Mouse (Mus musculus) erythroblast, adult 5-6 weeks (primary cell): ENCODE data around the gene Gm14139. TPM values are rescaled to one million over a fixed set of nuclear protein-coding genes. Genes with fewer than 3 reads are reported as not detected.
"Not testable (repeated sequence)": the region's sequence is repeated elsewhere in the genome, so short reads cannot be mapped to it uniquely, and the experiment has no call there.

Experiments used
- ATAC-seq: replicated peaks from 2 replicates; pipeline ENCODE4 v1.8.0; 2016; ENCODE audit warnings: moderate number of reproducible peaks, mild to moderate bottlenecking, moderate TSS enrichment, inconsistent platforms; ENCODE audit not compliant: poor library complexity, low FRiP score, severe bottlenecking
- total RNA-seq, 2 experiments: library from RNA; stranded (forward) in 1 of 2; stranded (reverse) in 1 of 2; fragments of 150-400 nt in 1 of 2; fragments of 200-764, 138-1000 nt in 1 of 2; gene quantifications; 2 replicates each; pipeline versions ENCODE4 v1.2.3 to v1.2.4; 2015 to 2017; ENCODE audit warnings: low replicate concordance in 2 of 2

Gene Gm14139
- total RNA-seq (2015; ENCODE audit: low replicate concordance) (not detected in 2 replicates), total RNA-seq (2017; ENCODE audit: low replicate concordance) (not detected in 2 replicates)

DNA sequence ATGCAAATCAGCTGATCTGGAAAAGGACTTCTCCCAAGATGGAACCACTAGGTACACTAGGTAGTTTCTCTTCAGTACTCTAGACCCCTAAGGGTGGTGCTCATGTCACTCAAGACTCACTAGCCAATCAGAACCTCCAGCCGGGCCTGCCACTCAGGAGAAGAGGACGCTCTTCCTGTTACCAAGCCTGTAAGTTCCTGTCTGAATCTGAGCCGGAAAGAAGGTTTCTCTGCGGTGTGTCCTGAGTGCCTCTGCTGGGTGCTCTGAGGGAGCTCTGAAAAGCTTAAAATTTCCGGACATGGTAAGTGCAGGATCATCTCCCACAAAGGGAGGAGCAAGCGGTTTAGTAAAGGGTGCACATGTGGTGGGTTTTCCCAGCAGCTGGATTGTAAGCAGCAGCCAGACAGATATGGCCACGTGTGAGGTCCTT lies at the start of gene Gm14139:
Gm14139 (plus strand) TSS at position 186 of the 430 bp plus-strand sequence.
- ATAC-seq: not testable (repeated sequence)

DNA sequence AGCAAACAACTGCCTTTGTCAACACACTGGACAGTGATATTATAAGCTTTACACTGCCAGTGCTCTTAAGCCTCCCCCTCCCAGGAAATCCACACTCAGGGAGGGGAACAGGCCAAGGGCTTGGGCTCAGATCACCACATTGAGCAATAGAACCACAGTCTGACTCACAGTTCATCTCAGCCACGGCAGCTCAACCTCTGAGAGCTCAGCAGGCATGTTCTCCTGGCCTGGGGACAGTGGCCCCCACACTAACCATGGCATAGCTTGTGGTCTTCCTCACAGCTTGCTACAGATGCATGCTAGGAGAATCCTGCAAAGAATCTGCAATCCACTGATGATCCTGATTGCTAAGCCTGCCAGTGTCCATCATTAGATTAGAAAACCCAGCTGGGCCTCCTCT lies 49.6 kb upstream of the Gm14139 start:
- not testable (repeated sequence) for ATAC-seq

DNA sequence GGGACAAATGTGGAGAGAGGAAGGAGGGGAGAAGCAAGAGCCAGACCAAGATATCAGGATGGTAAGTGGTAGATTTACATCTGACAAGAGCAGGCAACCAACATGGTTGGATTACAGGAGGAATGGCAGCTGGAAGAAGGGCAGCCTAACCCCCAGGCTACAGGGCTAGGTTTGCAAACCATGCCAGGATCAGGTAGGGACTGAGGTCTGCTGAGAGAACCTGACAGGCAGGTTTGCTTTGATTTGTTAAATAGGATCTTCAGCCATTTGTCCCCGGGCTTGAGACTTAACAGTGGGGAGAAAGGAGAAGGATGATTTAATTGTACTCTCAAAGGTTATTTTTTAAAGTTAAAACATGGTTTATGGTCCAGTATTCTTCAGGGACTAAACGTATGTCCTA lies 48.8 kb upstream of the Gm14139 start:
- no peak for ATAC-seq

DNA sequence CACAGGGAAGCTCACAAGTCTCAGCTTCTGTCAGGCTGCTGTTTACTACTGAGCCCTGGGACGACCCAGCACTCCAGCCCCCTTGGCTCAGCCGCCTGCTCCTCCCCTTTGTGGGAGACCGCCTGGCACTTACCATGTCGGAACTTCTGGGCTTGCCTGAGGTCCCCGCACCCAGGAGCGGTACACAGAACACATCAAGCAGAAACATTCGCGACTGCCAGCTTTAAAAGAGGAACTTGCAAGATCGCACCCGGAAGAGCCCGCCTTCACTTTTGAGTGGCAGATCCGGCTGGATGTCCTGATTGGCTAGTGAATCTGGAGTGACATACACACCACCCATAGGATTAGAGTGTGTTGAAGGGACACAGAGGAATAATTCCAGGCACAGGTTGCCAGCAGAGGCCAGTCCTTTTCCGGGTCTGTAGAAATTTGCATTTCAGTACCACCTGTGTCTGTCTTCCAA lies 45.1 kb upstream of the Gm14139 start, which contains the start of gene Zfp120:
Zfp120 (minus strand) TSS at position 274 of the 463 bp plus-strand sequence.
- peak; percentile 95 for ATAC-seq

DNA sequence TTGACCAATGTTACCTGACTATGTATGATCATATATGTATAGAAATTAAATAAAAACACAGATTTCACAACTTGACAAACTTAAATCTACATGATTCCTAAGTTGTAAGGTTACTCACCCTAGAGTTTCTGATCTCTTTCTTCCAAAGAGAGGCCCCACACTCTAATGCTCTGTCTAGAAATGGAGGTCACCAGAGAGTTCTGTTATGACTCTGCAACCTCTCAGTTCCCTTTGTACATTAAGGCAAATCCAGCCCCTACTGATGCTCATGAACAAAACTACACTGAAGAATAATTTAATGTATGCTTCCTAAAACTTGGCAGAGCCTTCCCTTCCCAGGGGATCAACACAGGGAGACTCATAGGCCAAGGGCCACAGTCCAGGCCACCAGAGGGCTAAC lies 14.9 kb upstream of the Gm14139 start:
- ATAC-seq: no peak

DNA sequence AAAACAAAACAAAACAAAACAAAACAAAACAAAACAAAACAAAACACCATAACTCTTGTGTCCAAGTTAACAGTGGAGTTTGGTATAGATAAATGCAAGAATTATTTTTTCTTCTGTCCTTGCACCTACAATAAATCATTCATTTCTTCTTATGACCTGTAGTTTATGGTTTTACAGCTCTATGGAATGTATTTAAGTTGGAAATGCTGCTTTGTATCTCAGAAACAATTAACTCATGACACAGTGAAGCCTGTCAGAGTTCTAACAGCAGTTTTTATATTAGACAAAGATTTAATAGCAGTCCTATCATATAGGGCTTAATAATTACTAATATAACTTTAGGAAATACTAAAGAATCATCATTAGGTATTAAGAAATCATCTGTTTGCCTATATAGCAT lies 7.7 kb upstream of the Gm14139 start:
- ATAC-seq: no peak

DNA sequence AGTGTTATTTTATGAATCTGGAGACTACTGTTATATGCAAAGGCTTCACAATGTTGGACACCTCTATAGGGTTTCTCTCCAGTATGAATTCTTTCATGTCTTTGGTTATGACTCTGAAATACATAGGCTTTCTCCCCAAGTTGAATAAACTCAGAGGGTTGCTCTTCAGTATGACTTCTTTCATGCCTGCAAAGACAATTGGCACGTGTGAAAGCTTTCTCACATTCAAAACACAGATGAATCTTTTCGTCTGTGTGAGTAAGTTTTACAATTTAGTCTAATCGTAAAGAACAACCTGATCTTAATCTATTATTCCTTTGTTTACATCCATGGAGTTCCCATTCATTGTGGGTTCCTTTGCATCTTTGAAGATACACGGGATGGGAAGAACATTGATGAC lies 2.0 kb upstream of the Gm14139 start, which contains the start of gene Gm10770:
Gm10770 (minus strand) TSS at position 101 of the 400 bp plus-strand sequence.
- ATAC-seq: not testable (repeated sequence)

DNA sequence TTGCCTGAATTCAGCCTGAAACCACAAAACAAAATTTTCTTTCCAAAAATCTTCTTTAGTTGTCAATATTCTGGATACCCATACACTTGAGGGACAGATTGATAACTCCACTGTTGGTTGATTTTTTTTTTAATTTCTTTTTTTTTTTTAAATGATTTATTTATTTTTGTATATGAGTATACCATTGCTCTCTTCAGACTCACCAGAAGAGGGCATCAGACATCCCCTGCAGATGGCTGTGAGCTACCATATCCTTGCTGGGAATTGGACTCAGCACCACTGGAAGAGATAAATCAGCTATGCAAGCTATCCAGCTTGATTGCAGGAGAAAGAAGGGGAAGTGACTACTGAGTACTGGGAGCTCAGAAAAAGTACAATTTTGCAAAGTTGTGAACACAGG lies 509 bp upstream of the Gm14139 start:
- ATAC-seq: not testable (repeated sequence)

DNA sequence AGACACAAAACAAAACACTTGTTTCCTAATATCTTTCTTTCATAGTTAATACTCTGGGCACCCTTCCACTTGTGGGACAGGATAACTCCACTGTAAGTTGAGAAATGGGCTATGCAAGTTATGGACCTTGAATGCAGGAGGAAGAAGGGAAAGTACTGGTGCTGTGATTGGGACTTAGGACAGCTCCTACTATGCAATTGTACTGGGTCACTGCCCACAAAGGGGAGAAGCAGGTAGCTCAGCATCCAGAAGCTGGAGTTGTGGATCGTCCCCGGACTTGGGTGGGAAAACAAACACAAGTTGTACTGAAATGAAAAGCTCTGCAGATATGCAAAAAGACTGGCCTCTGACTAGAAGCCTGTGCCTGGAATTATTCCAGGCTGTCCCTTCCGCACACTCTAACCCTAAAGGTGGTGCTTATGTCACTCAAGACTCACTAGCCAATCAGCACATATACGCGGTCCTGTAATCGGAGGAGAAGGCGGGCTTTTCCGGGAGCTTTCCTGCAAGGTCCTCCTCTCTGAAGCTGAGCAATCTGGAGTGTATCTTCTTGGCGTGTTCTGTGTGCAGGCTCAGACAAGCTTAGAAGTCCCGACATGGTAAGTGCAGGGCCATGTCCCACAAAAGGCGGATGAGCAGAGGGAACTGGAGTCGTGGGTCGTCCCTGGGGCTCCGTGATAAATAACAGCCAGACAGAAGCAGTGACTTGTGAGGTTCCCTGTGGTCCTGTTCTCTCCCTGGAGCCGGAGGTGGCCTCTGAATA lies 36.2 kb downstream of the Gm14139 start, which contains the start of gene Zfp937:
Zfp937 (plus strand) TSS at position 474 of the 763 bp plus-strand sequence.
- ATAC-seq: not testable (repeated sequence)

DNA sequence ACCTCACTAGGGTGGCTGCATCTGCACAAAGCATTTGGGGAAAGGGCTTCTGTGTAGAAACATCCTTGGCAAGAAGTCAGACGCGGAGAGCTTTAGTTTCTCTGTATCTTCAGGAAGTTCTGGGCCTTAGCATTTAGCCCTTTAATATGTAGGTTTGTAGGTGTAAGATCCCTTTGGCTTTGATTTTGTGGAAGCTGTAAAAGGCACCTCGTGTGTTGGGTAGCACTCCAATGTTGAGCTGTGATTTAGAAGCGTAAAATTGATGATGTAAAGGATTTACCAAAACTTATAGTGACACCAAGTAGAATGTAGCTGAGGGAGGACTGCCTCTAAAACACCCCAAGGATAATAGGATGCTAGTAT lies 36.8 kb downstream of the Gm14139 start:
- ATAC-seq: not testable (repeated sequence)

DNA sequence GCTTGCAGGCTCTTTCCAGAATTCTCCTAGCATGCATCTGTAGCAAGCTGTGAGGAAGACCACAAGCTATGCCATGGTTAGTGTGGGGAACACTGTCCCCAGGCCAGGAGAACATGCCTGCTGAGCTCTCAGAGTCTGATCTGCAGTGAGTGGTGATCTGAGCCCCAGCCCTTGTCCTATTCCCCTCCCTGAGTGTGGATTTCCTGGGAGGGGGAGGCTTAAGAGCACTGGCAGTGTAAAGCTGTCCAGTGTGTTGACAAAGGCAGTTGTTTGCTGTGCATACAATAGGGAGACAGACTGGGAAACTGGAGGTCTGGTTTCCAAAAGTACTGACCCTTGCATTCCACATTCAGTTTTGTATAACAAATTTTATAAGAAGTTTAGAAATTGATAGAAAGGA lies 41.7 kb downstream of the Gm14139 start:
- not testable (repeated sequence) for ATAC-seq

Other genes starting within 250 kb of the Gm14139 start
- gene Zfp120, start 45.0 kb upstream of the Gm14139 start, total RNA-seq (2015; ENCODE audit: low replicate concordance): 2.1 and 4.6 TPM in 2 replicates
- 6.4 and 6.8 TPM in 2 replicates for gene Zfp120, start 45.0 kb upstream of the Gm14139 start, total RNA-seq (2017; ENCODE audit: low replicate concordance)
- gene Gm10770, start 2.1 kb upstream of the Gm14139 start, total RNA-seq (2015; ENCODE audit: low replicate concordance): not detected in 2 replicates
- not detected in 2 replicates for gene Gm10770, start 2.1 kb upstream of the Gm14139 start, total RNA-seq (2017; ENCODE audit: low replicate concordance)
- gene Zfp937, start 36.3 kb downstream of the Gm14139 start, total RNA-seq (2015; ENCODE audit: low replicate concordance): 0.19 and 0.42 TPM in 2 replicates
- gene Zfp937, start 36.3 kb downstream of the Gm14139 start, total RNA-seq (2017; ENCODE audit: low replicate concordance): 0.42 and 0.43 TPM in 2 replicates
- gene Gm21994, start 73.8 kb downstream of the Gm14139 start, total RNA-seq (2015; ENCODE audit: low replicate concordance): 2.1 TPM in 1 of 2 replicates, not detected in the other
- gene Gm21994, start 73.8 kb downstream of the Gm14139 start, total RNA-seq (2017; ENCODE audit: low replicate concordance): 0.98 and 5.1 TPM in 2 replicates
- gene Gm14124, start 75.8 kb downstream of the Gm14139 start, total RNA-seq (2015; ENCODE audit: low replicate concordance): not detected in 2 replicates
- not detected in 2 replicates for gene Gm14124, start 75.8 kb downstream of the Gm14139 start, total RNA-seq (2017; ENCODE audit: low replicate concordance)
- gene Gm10130, start 141.9 kb downstream of the Gm14139 start, total RNA-seq (2015; ENCODE audit: low replicate concordance): not detected in 2 replicates
- 12.0 TPM in 1 of 2 replicates, not detected in the other for gene Gm10130, start 141.9 kb downstream of the Gm14139 start, total RNA-seq (2017; ENCODE audit: low replicate concordance)
- gene 3300002I08Rik, start 181.0 kb downstream of the Gm14139 start, total RNA-seq (2015; ENCODE audit: low replicate concordance): not detected in 2 replicates
- not detected in 2 replicates for gene 3300002I08Rik, start 181.0 kb downstream of the Gm14139 start, total RNA-seq (2017; ENCODE audit: low replicate concordance)